Mouse (Mus musculus) embryo, embryonic 9.5 days (tissue): ENCODE results near the gene Rsad2.
"Not testable (repeated sequence)": the region's sequence is repeated elsewhere in the genome, so short reads cannot be mapped to it uniquely, and the experiment has no call there.

ENCODE experiments used
- DNase-seq: peaks from one replicate; pipeline ENCODE4 v3.0.0-alpha.2; 2017; ENCODE audit errors: extremely low spot score

Rsad2 gene

GRCm38 (mm10) chr12:26446377-26447045, 9.7 kb downstream of the Rsad2 start:
- no peak for DNase-seq

- DNase-seq, result no peak
These were observed 11.7 kb downstream of the Rsad2 start for GRCm38 (mm10) chr12:26444511-26444910.

DNA sequence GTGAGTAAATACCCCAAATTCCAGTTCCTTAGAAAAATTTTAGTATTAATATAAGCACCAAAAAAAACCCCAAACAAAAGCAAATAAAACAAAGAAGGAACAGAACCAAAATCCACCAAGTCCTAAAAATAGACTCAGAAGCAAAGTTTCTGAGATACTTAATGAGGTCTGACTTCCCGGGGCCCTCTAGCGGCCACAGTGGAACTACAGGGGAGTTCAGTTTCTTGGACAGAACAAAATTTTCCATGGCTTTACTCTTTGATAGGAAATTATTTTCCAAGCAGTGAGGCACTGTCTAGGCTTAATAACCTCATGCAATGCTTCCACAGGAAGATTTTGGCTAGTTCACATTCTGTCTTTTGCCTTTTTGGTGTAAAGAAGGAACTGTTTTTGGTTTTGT, 12.2 kb downstream of the Rsad2 start:
- peak; percentile 43 for DNase-seq

GRCm38 (mm10) chr12:26439366-26439765, 16.9 kb downstream of the Rsad2 start:
- no peak for DNase-seq

- no peak for DNase-seq
These were observed 18.3 kb downstream of the Rsad2 start for GRCm38 (mm10) chr12:26437950-26438349.

DNA sequence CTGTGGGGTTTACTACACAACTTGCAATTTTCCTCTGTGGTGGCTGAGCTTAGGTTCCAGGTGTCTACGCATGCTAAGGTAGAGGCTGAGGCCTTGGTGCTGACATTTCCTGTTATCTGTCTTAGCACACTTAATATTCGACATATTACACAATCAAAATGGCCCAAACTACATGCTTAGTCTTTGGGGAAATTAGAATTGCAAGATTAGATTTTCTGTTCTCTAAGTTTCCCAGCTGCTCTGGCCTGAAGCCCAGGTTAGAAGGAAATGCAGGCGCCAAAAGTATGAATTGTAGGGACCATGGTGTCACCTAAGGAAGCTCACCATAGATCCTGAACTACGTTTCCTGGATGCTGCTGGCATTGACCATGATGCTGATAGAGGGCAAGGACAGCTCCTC, 19.9 kb downstream of the Rsad2 start:
- DNase-seq, result no peak

DNA sequence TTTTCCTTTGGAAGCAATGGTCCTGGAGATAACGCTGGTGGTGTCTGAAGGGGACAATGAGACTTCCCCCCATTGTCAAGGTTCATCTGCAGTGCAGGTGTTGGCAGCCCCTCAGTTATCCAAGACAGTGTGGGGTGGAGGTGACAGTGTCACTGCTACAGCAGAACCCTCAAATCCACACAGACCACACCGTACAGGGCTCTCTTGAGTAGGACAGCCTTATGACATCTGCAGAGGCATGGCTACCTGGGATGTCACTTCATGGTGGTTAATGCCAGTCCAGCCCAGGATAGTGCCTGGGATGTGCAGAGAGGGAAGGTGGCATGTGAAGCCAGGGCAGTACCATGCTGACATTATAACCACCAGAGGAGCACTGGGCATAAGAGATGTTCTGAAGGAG, 27.5 kb downstream of the Rsad2 start:
- DNase-seq, result not testable (repeated sequence)

- peak; percentile 23 for DNase-seq
These were observed 31.4 kb downstream of the Rsad2 start for GRCm38 (mm10) chr12:26424841-26425240.

DNA sequence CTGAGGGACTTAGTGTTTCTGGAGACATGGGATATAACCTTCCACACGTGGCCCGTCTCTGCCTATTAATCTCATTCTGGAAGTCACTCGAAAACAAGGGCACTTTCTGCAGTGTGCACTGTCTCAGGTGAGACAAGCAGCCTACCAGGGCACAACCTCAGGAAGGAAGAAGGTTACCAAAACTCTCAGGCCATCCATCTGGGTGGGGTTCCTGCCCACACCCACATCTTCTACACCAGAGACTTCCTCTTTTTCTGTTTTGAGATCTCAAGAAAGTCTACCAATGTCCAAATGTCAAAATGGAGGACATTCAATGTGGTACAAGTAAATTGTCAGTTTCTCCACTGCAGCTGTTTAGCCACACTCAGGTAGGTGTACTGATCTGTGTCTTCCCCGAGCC, 37.9 kb downstream of the Rsad2 start:
- DNase-seq, result no peak

DNA sequence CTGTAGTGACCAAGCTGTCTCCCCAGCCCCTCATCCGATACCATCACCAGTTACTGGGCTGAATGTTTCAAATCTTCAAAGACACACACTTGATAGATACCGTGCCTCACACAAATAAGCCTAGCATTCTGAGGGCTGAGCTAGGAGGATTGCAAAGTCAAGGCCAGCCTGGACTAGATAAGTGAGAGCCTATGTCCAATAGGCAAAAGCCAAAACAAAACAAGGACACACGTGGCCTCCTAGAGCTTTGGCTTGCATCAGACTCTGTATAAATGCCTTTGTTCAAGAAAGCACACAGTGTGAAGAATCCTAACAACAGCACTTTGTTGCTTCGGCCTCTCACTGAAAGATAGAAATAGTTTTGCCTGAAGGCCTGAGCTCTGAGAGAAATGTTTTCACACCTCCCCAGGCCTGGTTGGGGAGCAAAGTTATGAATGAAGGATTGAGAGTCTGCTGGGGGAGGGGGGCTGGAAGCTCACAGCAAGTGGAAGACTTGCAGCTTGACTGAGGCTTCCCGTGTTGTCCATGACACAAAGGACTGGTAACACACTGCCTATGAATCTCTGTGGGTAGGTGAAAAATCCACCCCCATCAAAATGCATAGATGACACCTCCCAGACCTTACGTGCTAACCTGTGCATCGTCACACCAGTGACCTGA, 39.5 kb downstream of the Rsad2 start:
- no peak for DNase-seq

DNA sequence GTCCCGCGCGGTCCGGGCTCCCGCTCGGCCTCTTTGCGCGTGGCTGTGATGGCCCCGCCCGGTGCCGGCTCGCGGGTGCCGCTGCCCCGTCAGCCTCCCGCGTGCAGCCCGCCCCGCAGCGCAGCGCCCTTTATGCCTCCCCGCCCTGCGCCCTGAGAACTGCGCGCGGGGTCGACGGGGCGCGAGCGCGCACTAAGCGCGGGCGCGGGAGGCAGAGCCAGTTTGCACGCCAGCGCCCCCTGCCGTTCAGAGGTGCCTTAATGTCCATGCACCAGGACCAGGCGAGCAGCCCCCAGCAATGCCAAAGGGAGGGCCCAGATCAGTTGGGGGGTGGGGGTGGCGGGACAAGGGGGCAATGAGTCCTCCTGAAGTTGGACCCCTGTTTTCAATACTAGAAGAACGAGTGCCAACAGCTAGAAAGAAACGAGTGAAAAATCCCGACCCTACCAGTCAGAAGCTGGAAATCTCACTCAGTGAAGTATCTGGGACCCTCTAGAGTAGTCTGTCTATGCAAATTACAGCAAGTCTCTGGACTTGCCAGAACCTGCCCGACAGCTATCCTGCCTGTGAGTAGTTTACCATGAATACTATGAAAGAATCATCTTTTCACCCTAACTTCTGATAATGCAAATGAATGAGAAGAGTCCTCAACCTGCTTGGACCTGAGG, 41.0 kb downstream of the Rsad2 start, which contains the start of gene Rnf144a:
Rnf144a (minus strand) TSS at position 151 of the 668 bp plus-strand sequence.
- DNase-seq, result peak; percentile 90

DNA sequence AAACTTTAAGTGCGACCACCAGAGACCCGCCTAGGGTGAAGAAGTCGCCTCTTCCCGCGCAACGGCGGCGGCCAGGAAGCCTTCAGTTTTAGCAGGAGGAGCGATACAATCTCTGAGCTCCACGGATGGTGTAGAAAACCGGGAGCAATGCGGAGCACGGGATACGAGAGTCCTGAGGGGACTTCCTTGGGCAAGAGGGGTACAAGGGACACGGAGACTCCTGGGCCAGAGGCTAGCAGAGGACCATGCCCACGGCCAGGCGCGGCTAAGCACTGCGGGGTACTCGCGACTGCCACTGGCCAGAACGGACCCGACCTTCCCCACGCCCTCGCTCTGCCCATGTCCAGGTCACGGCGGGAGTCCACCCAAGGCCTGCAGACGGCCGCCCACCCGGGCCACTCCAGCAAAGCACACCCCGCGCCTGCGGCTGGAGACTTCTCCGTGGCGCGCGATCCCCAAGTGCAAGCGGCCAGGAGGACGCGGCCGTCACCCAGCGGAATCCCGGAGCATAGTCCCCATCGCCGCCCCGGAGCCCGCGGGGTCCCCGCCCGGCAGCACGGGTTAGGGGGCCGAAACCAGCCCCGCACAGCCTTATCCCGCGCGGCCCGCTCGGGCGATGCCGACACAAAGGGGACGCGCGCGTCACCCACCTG, 41.7 kb downstream of the Rsad2 start:
- DNase-seq, result peak; percentile 65

DNA sequence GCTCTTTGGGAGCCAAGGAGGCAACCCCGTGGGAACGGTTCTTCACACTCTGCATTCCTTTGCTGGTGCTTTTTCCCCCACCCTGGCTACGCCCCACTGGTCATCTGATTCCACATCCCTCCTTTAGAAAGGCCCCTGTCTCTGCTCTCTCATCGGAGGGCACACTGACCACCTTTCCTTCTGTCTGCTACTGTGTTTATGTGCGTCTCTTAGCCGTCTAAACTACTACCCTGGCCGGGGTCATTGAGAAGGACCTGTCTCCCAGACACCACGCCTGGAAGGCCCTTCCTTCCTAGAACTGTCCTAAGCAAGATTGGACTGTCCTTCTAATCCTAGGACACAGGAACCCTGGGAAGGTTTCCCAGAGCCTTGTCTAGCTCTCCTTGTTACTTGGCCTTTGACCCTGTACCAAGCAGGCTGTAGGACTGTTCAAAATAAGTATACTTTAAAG, 42.3 kb downstream of the Rsad2 start:
- peak; percentile 65 for DNase-seq

GRCm38 (mm10) chr12:26412802-26413201, 43.5 kb downstream of the Rsad2 start:
- no peak for DNase-seq

DNA sequence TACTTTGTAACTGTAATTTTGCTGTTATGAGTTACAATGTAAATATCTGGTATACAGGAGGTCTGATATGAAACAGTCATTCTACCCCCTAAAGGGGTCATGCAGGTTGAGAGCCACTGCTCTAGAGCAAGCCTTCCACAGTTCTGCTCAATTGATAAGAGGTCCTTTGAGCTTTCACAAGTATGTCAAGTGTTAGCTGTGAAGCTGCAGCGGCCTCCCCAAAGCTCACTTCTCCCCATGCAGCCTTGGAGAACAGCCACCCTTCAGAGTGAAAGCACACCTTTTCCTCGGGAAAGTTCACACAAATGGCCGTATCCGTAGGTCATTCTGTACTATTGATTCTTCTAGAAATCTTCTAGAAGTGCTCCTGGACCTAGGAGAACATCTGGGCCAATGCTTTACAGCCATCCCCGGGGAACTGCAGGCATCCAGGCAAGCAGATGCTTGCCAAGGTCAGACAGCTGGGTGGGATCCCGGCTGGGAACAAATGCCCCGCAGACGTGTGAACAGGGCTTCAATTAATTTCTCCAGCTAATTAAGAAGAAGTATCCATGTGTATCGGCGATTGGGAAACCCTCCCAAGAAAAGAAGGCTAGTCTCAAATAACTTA, 44.3 kb downstream of the Rsad2 start:
- DNase-seq, result no peak

GRCm38 (mm10) chr12:26410443-26410842, 45.8 kb downstream of the Rsad2 start:
- DNase-seq, result no peak

DNA sequence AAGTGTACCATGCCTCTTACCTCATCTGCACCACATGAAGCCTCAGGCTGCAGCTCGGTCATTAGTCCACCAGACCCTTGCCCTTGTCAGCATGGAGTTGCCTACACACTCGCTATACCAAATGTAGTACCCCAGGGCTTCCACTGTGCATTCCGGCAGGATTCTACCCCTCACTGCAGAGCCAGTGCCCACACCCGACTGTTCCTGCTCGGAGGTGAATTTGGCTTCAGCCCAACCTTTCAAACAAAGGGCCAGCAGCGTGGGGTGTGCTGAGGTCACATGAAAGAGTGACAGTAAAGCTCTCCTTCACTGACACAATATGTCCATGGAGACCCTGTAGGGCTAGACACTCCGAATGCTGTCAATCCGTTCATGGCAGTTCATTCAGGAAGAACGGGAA, 47.5 kb downstream of the Rsad2 start:
- no peak for DNase-seq

DNA sequence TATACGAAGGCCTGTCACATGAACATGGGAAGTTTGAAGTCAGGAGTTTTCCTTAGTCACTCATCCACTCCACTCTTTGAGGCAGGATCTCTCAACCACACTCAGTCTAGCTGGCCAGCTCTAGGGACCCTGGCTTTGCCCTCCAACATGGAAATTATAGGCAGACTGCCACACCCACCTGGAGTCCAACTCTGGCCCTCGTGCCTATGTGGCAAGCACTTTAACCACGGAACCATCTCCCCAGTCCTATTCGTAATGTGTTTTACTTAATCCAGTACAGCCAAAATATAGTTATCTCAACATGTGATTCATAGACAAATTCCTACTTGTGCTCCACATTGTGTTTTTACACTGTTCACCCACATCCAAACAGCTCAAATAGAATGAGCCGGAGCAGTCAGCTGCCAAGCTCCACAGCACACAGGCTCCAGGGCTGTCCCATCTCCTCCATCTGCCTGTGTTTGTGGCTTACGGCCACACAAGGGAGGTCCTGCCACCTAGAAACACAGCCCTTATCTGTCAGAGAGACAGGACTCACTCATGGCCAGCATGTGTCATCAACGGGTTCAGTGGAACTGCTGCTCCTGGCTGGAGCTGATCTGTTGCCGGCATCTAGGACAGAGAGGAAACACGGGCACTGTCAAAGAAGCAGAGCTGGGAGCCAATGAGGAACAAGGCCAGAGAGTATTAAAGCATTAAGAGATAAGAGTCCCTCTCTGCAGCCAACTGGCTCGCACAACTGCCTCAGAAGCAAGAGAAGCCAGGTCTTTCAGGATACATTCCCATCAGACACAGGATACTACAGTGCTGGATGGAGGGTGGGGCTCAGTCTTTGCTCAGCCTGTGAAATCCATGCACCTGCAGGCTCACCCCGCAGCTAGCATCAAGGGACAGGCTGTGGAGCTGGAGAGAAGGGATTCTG, 51.2 kb downstream of the Rsad2 start:
- no peak for DNase-seq

DNA sequence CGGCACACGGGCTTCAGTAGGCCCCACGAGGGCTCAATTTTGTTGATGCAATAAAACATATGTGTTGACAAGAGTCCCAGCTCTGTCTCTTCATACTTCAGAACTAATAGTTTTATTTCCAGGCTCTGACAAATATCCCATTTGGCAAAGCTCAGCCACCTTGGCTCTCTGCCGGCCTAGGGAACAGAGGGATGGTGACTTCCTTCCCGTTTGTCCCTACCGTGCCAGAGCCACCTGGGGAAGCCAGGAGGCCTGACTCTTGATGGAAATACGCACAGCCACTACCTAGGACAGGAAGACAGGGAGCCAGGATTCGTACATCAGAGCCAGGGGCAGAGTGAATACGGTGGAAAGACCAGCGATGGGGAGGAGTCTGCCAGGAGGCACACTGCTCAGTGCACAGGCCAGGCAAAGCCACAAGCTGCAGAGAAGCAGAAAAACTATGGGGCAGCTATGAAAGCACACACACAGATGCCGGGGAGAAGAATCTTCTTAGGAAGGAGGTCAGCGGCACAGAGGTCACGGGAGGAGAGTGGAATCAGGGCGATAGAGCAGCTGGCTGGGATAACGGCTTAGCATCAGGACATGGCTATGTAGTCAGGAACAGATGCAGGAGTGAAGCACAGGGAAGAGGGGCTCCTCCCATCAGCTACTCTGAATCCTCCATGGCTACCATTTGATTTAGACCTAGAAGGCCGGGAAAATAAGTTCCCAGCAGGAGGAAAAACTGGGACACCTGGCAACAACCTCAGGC, 52.7 kb downstream of the Rsad2 start:
- DNase-seq, result no peak
